ENCODE assay signal across 1 mouse cellular context in the genomic region with DNA sequence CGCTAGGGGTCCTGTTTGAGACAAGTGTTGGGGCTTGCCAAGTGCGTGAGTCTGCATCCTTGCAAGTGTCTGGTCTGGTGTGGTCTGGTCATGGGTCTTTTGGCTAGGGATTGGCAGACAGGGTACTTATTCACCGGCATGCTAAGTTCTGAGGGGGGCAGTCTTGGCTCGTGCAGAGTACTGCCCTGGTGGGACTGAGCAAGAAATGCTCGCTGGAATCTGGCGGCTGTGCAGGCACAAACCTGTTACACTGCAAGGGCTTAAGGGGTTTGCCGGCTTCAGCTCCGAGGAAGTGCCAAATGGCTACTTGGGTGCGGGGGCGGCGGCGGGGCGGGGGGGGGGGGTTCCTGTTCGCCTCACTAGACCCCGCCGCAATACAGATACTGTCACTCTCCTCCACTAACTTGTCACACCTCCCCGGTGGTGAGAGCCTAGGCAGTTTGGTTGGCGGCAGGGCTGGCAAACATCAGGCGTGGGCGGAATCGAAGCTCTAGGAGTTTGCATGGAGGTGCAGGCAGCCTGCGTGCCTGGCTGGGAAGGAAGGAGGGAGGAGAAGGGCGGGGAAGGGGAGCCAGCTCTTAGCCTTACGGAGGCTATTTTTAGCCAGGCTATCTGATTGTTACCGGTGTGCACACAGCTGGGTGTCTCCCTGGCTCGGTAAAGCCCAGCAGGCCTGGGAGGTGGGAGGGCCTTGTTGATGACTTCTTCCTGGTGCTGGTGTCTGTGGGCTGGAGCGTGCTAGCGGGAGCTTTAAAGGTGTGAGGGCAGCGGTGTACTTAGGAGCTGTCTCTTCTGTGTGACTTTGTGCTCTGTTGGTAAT.
TF ChIP-seq lines count a peak whose summit lies in the region.

No protein-coding gene starts in this region.

TF ChIP-seq in MEL, 35 proteins besides CTCF, POLR2A, EP300 and RAD21 (continued from another document):
- TF ChIP-seq MYC (IDR thresholded peaks at IDR 0.05; ENCODE audit: low read depth, low read length) (peak; percentile 62), CHD1 (IDR thresholded peaks at IDR 0.05; ENCODE audit: low read depth, low read length) (no peak), MAX (IDR thresholded peaks at IDR 0.05; ENCODE audit: low read length) (peak; percentile 86), TCF12 (IDR thresholded peaks at IDR 0.05; ENCODE audit: low read depth, low read length) (peak; percentile 59), MYB (IDR thresholded peaks at IDR 0.05; ENCODE audit: low read depth, low read length) (0 out of 2 replicates have a peak, but pooled peaks have one; percentile 19), MXI1 (IDR thresholded peaks at IDR 0.05; ENCODE audit: low read depth, low read length) (peak; percentile 81), SMC3 (IDR thresholded peaks at IDR 0.05; ENCODE audit: low read depth, low read length) (no peak), CHD2 (IDR thresholded peaks at IDR 0.05; ENCODE audit: low read length) (no peak), USF1 (IDR thresholded peaks at IDR 0.05; ENCODE audit: low read depth, low read length) (0 out of 2 replicates have a peak, but pooled peaks have one; percentile 15), TAL1 (IDR thresholded peaks at IDR 0.05; ENCODE audit: low read length) (peak; percentile 16; the same call in 1 of the 2 replicates), ZNF384 (IDR thresholded peaks at IDR 0.05; ENCODE audit: low read depth, low read length) (no peak), ZC3H11A (IDR thresholded peaks at IDR 0.05; ENCODE audit: low read depth, low read length) (no peak), NELFE (IDR thresholded peaks at IDR 0.05; ENCODE audit: low read depth, low read length) (no peak), ETS1 (IDR thresholded peaks at IDR 0.05; ENCODE audit: low read depth, low read length) (peak; percentile 97), RCOR1 (IDR thresholded peaks at IDR 0.05; ENCODE audit: low read depth, low read length) (0 out of 2 replicates have a peak, but pooled peaks have one; percentile 37), MAFK (IDR thresholded peaks at IDR 0.05; ENCODE audit: borderline replicate concordance, low read depth, low read length) (peak; percentile 26; the same call in 1 of the 2 replicates), TBP (IDR thresholded peaks at IDR 0.05; ENCODE audit: low read depth, low read length) (no peak), BHLHE40 (IDR thresholded peaks at IDR 0.05; ENCODE audit: borderline replicate concordance, low read depth, low read length) (peak; percentile 50; the same call in 1 of the 2 replicates), KAT2A (conservative IDR thresholded peaks at IDR 0.05; ENCODE audit: low read depth, low read length) (no peak), JUND (IDR thresholded peaks at IDR 0.05; ENCODE audit: low read depth, low read length) (no peak)
